Mouse (Mus musculus): ENCODE measurements at regions not wholly inside any gene's neighbourhood (a gene's known extent, or its start where the extent isn't known, plus 50 kb on each side); places are given as distances from the start of the nearest gene placed in this dataset.

- DNase-seq, result no peak
Measured at GRCm38 (mm10) chr13:39084544-39084943, 123.9 kb upstream of the Slc35b3 start.

- no peak for DNase-seq
Measured at GRCm38 (mm10) chr13:39074211-39074610, 113.5 kb upstream of the Slc35b3 start.

GRCm38 (mm10) chr13:39032263-39032662 is 71.6 kb upstream of the Slc35b3 start:
- no peak for DNase-seq

- DNase-seq, result no peak
Measured at GRCm38 (mm10) chr13:39020168-39020567, 59.5 kb upstream of the Slc35b3 start.

- peak; percentile 10 to 18 for DNase-seq
Measured at GRCm38 (mm10) chr13:39011696-39012095, 51.0 kb upstream of the Slc35b3 start.

Data from thymus, adult 18-20 months (tissue).